Mouse (Mus musculus): ENCODE data around the gene Rbms3. TPM values are rescaled to one million over a fixed set of nuclear protein-coding genes. Genes with fewer than 3 reads are reported as not detected.

Rbms3 gene
- total and polyA plus RNA-seq, 3 experiments = not detected

- Histone ChIP-seq H3K27me3 (replicated peaks) (no peaks in the 10 kb centered on the region), H3K27ac (ENCODE audit: insufficient read depth, low read depth) (no peak overlapping the region), H3K9ac (ENCODE audit: insufficient read depth, low read depth) (no peak overlapping the region), H3K9me3 (replicated peaks; ENCODE audit: low read length) (peaks cover 77% of the 10 kb centered on the region), H3K36me3 (replicated peaks in 1 of 2; ENCODE audit: control insufficient read depth in 1 of 2, insufficient read depth in 1 of 2, low read length in 1 of 2) (no peaks in the 10 kb centered on the region), H3K4me2 (ENCODE audit: insufficient read depth, low read depth, poor library complexity, severe bottlenecking) (no peak overlapping the region), H3K79me2 (replicated peaks; ENCODE audit: control insufficient read depth, extremely low read depth, insufficient read depth, poor library complexity, severe bottlenecking) (no peaks in the 10 kb centered on the region), H3K4me3 (replicated peaks in 1 of 3; ENCODE audit: low read depth in 2 of 3, low read length in 2 of 3, poor library complexity in 1 of 3) (no peak overlapping the region), H3K4me1 (ENCODE audit: control insufficient read depth in 1 of 2, insufficient read depth in 2 of 2) (no peaks in the 10 kb centered on the region)
- dilution Hi-C loops (cut with MboI; ENCODE audit: extremely low pct_ligation_motif_present, extremely low pct_unique_long_range_greater_than_20kb, low sequenced_read_pairs) (no loop called here), in situ Hi-C loops (cut with MboI; ENCODE audit: low pct_ligation_motif_present, low pct_unique_long_range_greater_than_20kb, low sequenced_read_pairs) (no loop called here)
- DNase-seq (ENCODE audit: extremely low read depth) = no peak
- TF ChIP-seq RAD21 (IDR thresholded peaks at IDR 0.05; ENCODE audit: low read depth, low read length) (no peak), BHLHE40 (IDR thresholded peaks at IDR 0.05; ENCODE audit: low read depth, low read length) (no peak), PAX5 (IDR thresholded peaks at IDR 0.05; ENCODE audit: low read length) (no peak), MEF2A (IDR thresholded peaks at IDR 0.05; ENCODE audit: borderline replicate concordance, low read depth, low read length) (no peak), ZKSCAN1 (IDR thresholded peaks at IDR 0.05; ENCODE audit: borderline replicate concordance, low read depth, low read length) (no peak), USF1 (IDR thresholded peaks at IDR 0.05; ENCODE audit: low read depth, low read length) (no peak)
Measured at GRCm38 (mm10) chr9:117113592-117113991, 516.1 kb downstream of the Rbms3 start.

GRCm38 (mm10) chr9:117107926-117108325 lies 521.8 kb downstream of the Rbms3 start:
- H3K4me1 ChIP-seq (ENCODE audit: control insufficient read depth in 1 of 2, insufficient read depth in 2 of 2) = no peaks in the 10 kb centered on the region
- no peaks in the 10 kb centered on the region for H3K27me3 ChIP-seq (replicated peaks)
- no peak for DNase-seq (ENCODE audit: extremely low read depth)
- H3K4me3 ChIP-seq (replicated peaks in 1 of 3; ENCODE audit: low read depth in 2 of 3, low read length in 2 of 3, poor library complexity in 1 of 3) = no peak overlapping the region
- no peak overlapping the region for H3K27ac ChIP-seq (ENCODE audit: insufficient read depth, low read depth)
- in situ Hi-C loops (cut with MboI; ENCODE audit: low pct_ligation_motif_present, low pct_unique_long_range_greater_than_20kb, low sequenced_read_pairs) (no loop called here), dilution Hi-C loops (cut with MboI; ENCODE audit: extremely low pct_ligation_motif_present, extremely low pct_unique_long_range_greater_than_20kb, low sequenced_read_pairs) (no loop called here)
- peaks cover 83% of the 10 kb centered on the region for H3K9me3 ChIP-seq (replicated peaks; ENCODE audit: low read length)
- H3K79me2 ChIP-seq (replicated peaks; ENCODE audit: control insufficient read depth, extremely low read depth, insufficient read depth, poor library complexity, severe bottlenecking) = no peaks in the 10 kb centered on the region
- no peak overlapping the region for H3K9ac ChIP-seq (ENCODE audit: insufficient read depth, low read depth)
- no peaks in the 10 kb centered on the region for H3K36me3 ChIP-seq (replicated peaks in 1 of 2; ENCODE audit: control insufficient read depth in 1 of 2, insufficient read depth in 1 of 2, low read length in 1 of 2)
- TF ChIP-seq ZNF384 (IDR thresholded peaks at IDR 0.05; ENCODE audit: low read depth, low read length) (no peak), EP300 (IDR thresholded peaks at IDR 0.05; ENCODE audit: low read length) (no peak), E2F4 (IDR thresholded peaks at IDR 0.05; ENCODE audit: insufficient replicate concordance, low read depth, low read length) (no peak), CHD2 (IDR thresholded peaks at IDR 0.05; ENCODE audit: low read length) (no peak), USF2 (conservative IDR thresholded peaks at IDR 0.05; ENCODE audit: low read depth, low read length) (no peak), BHLHE40 (IDR thresholded peaks at IDR 0.05; ENCODE audit: low read depth, low read length) (no peak), SIN3A (IDR thresholded peaks at IDR 0.05; ENCODE audit: low read length) (no peak), MAX (IDR thresholded peaks at IDR 0.05; ENCODE audit: low read length) (no peak), JUND (conservative IDR thresholded peaks at IDR 0.05; ENCODE audit: low read depth, low read length) (no peak)
- H3K4me2 ChIP-seq (ENCODE audit: insufficient read depth, low read depth, poor library complexity, severe bottlenecking) = no peak overlapping the region
